Mouse (Mus musculus): Measurements from ENCODE around the gene Gm9.
"Not testable (repeated sequence)": the region's sequence is repeated elsewhere in the genome, so short reads cannot be mapped to it uniquely, and the experiment has no call there.

Gm9 gene

GRCm38 (mm10) chrX:37210941-37211340 is at the start of gene Gm9:
Gene Gm9 (minus strand): TSS chrX:37211041.
- no peak for DNase-seq

GRCm38 (mm10) chrX:37249619-37250018 is 38.8 kb upstream of the Gm9 start, which contains the start of gene Rhox3a:
Gene Rhox3a (plus strand): TSS chrX:37249919.
- not testable (repeated sequence) for DNase-seq

- DNase-seq: not testable (repeated sequence)
Observed at GRCm38 (mm10) chrX:37244676-37245075, 33.8 kb upstream of the Gm9 start, which contains the start of gene Rhox2a. Gene Rhox2a (plus strand): TSS chrX:37244976.

- not testable (repeated sequence) for DNase-seq
Observed at GRCm38 (mm10) chrX:37222158-37222557, 11.3 kb upstream of the Gm9 start, which contains the start of gene Rhox1. Gene Rhox1 (minus strand): TSS chrX:37222258.

- DNase-seq: no peak
Observed at GRCm38 (mm10) chrX:37198676-37199075, 12.2 kb downstream of the Gm9 start.

- DNase-seq: peak; percentile 13 to 15
Observed at GRCm38 (mm10) chrX:37191744-37192379, 19.0 kb downstream of the Gm9 start.

GRCm38 (mm10) chrX:37191105-37191743 is 19.6 kb downstream of the Gm9 start, which contains the start of the genes Ndufa1 and Rnf113a1:
Gene Ndufa1 (minus strand): TSS chrX:37191163.
Gene Rnf113a1 (plus strand): TSS chrX:37191245.
- DNase-seq: peak; percentile 92 to 94

- DNase-seq: no peak
Observed at GRCm38 (mm10) chrX:37190755-37191104, 20.1 kb downstream of the Gm9 start.

GRCm38 (mm10) chrX:37184401-37184800 is 26.4 kb downstream of the Gm9 start:
- peak; percentile 17 to 28 for DNase-seq

GRCm38 (mm10) chrX:37168742-37169141 is 42.1 kb downstream of the Gm9 start, which contains the start of gene Akap14:
Gene Akap14 (minus strand): TSS chrX:37168842.
- no peak for DNase-seq

GRCm38 (mm10) chrX:37167085-37167484 is 43.8 kb downstream of the Gm9 start:
- peak; percentile 13 to 43 for DNase-seq

GRCm38 (mm10) chrX:37163115-37163514 is 47.7 kb downstream of the Gm9 start:
- DNase-seq: no peak

- no peak for DNase-seq
Observed at GRCm38 (mm10) chrX:37161169-37161568, 49.7 kb downstream of the Gm9 start.

Measured in cerebellum, postnatal 25 days (tissue).